8 mouse cellular contexts compared by ENCODE assay signal in genomic region chr3:69597816-69598215, GRCm38 (mm10). TPM values are rescaled to one million over a fixed set of nuclear protein-coding genes. Genes with fewer than 3 reads are reported as not detected.
DNase-seq lines count a peak whose midpoint lies in the region; ATAC-seq and TF ChIP-seq lines count a peak whose summit lies in the region.

No protein-coding gene starts in this region.

- intact Hi-C loops in gastrocnemius, postnatal 14 days (cut with DNase I; ENCODE audit: low total_unique reads), result loop anchor here (5.0 kb wide), 1 partner anchor 104 kb away; no protein-coding TSS in a partner anchor

- H3K4me1 ChIP-seq in kidney, postnatal 0 days (replicated peaks; ENCODE audit: insufficient read depth, low read length), result no peaks in the 10 kb centered on the region
- peaks cover 8% of the 10 kb centered on the region for H3K4me1 ChIP-seq in embryonic facial prominence, embryonic 12.5 days
- H3K4me1 ChIP-seq in intestine, embryonic 14.5 days (replicated peaks; ENCODE audit: control insufficient read depth, insufficient read depth, low read length), result peaks cover 4% of the 10 kb centered on the region; the same call in 1 of the 2 replicates
- peaks cover 24% of the 10 kb centered on the region for H3K4me1 ChIP-seq in neural tube, embryonic 13.5 days (replicated peaks)

- H3K36me3 ChIP-seq in kidney, postnatal 0 days (ENCODE audit: insufficient read depth, low read length), result no peaks in the 10 kb centered on the region
- no peaks in the 10 kb centered on the region for H3K36me3 ChIP-seq in embryonic facial prominence, embryonic 12.5 days
- no peaks in the 10 kb centered on the region for H3K36me3 ChIP-seq in intestine, embryonic 14.5 days (ENCODE audit: control insufficient read depth, insufficient read depth, low read length)
- H3K36me3 ChIP-seq in neural tube, embryonic 13.5 days, result no peaks in the 10 kb centered on the region

- peak overlapping the region; percentile 87 for H3K9ac ChIP-seq in kidney, postnatal 0 days (ENCODE audit: low read depth, low read length)
- peak overlapping the region; percentile 88 for H3K9ac ChIP-seq in embryonic facial prominence, embryonic 12.5 days
- peak overlapping the region; percentile 77 for H3K9ac ChIP-seq in intestine, embryonic 14.5 days (ENCODE audit: low read length)
- peak overlapping the region; percentile 88 for H3K9ac ChIP-seq in neural tube, embryonic 13.5 days

- H3K9me3 ChIP-seq in kidney, postnatal 0 days (replicated peaks; ENCODE audit: low read length), result no peaks in the 10 kb centered on the region
- H3K9me3 ChIP-seq in embryonic facial prominence, embryonic 12.5 days, result no peaks in the 10 kb centered on the region
- no peaks in the 10 kb centered on the region for H3K9me3 ChIP-seq in intestine, embryonic 14.5 days (ENCODE audit: control insufficient read depth, low read length)
- no peaks in the 10 kb centered on the region for H3K9me3 ChIP-seq in neural tube, embryonic 13.5 days

- DNase-seq in kidney, postnatal 0 days (ENCODE audit: low spot score), result no peak
- DNase-seq in kidney, postnatal 36 days, result no peak
- DNase-seq in intestine, embryonic 14.5 days (ENCODE audit: low spot score), result no peak
- DNase-seq in thymus, adult 18-20 months, result no peak
- no peak for DNase-seq in gastrocnemius, postnatal 14 days
- DNase-seq in frontal cortex, postnatal 25 days (ENCODE audit: low spot score in 2 of 2), result no peak

- peak overlapping the region; percentile 69 for H3K4me3 ChIP-seq in kidney, postnatal 0 days (replicated peaks; ENCODE audit: low read depth, low read length)
- peak overlapping the region; percentile 71 for H3K4me3 ChIP-seq in embryonic facial prominence, embryonic 12.5 days
- H3K4me3 ChIP-seq in intestine, embryonic 14.5 days (ENCODE audit: low read depth, low read length), result peak overlapping the region; percentile 80
- H3K4me3 ChIP-seq in neural tube, embryonic 13.5 days, result peak overlapping the region; percentile 76

- no peaks in the 10 kb centered on the region for H3K27me3 ChIP-seq in kidney, postnatal 0 days (ENCODE audit: insufficient read depth, low read length)
- H3K27me3 ChIP-seq in embryonic facial prominence, embryonic 12.5 days, result no peaks in the 10 kb centered on the region
- no peaks in the 10 kb centered on the region for H3K27me3 ChIP-seq in intestine, embryonic 14.5 days (replicated peaks; ENCODE audit: control insufficient read depth, insufficient read depth, low read length)
- H3K27me3 ChIP-seq in neural tube, embryonic 13.5 days, result no peaks in the 10 kb centered on the region

- no peak for TF ChIP-seq CTCF in kidney, postnatal 0 days (IDR thresholded peaks at IDR 0.05; ENCODE audit: low read depth)

- peak overlapping the region; percentile 95 for H3K4me2 ChIP-seq in kidney, postnatal 0 days (ENCODE audit: low read length)
- H3K4me2 ChIP-seq in embryonic facial prominence, embryonic 12.5 days (replicated peaks), result peak overlapping the region; percentile 78
- H3K4me2 ChIP-seq in intestine, embryonic 14.5 days (ENCODE audit: low read length), result peak overlapping the region; percentile 74
- peak overlapping the region; percentile 67 for H3K4me2 ChIP-seq in neural tube, embryonic 13.5 days

- H3K27ac ChIP-seq in kidney, postnatal 0 days, result no peak overlapping the region
- H3K27ac ChIP-seq in embryonic facial prominence, embryonic 12.5 days, result no peak overlapping the region
- H3K27ac ChIP-seq in intestine, embryonic 14.5 days (ENCODE audit: low read depth), result peak overlapping the region; percentile 69; the same call in 1 of the 2 replicates
- peak overlapping the region; percentile 83 for H3K27ac ChIP-seq in neural tube, embryonic 13.5 days (replicated peaks)

- 12% methylated on average over 7 of the region's 7 CpGs for WGBS in kidney, postnatal 0 days
- 9% methylated on average over 7 of the region's 7 CpGs for WGBS in embryonic facial prominence, embryonic 12.5 days
- 16% methylated on average over 7 of the region's 7 CpGs for WGBS in intestine, embryonic 14.5 days
- 4% methylated on average over 7 of the region's 7 CpGs for WGBS in neural tube, embryonic 13.5 days

- no peak for ATAC-seq in kidney, postnatal 0 days (replicated peaks; ENCODE audit: low FRiP score, low read depth)
- no peak for ATAC-seq in embryonic facial prominence, embryonic 12.5 days (ENCODE audit: insufficient number of reproducible peaks, insufficient read depth, low FRiP score, low TSS enrichment)
- ATAC-seq in intestine, embryonic 14.5 days (replicated peaks; ENCODE audit: low FRiP score, low TSS enrichment, low read depth), result no peak
- ATAC-seq in neural tube, embryonic 13.5 days (ENCODE audit: low read depth), result no peak

RNA-seq across cellular contexts. Expression of gene B3galnt1, which starts 0.9 kb away (rescaled TPM):
- polyA plus RNA-seq in kidney, postnatal 0 days (2015; fragmentation: Nextera tagmentation; extraction: Ambion mirVana), result 31.4 and 33.9 TPM in 2 replicates
- 39.0 and 40.1 TPM in 2 replicates for polyA plus RNA-seq in embryonic facial prominence, embryonic 12.5 days (2016; fragmentation: Nextera tagmentation; extraction: Ambion mirVana)
- 36.5 and 43.6 TPM in 2 replicates for polyA plus RNA-seq in intestine, embryonic 14.5 days (2014; fragmentation: Nextera tagmentation; extraction: Ambion mirVana)
- polyA plus RNA-seq in neural tube, embryonic 13.5 days (2015; fragmentation: Nextera tagmentation; extraction: Ambion mirVana), result 76.0 and 82.6 TPM in 2 replicates
- 1 to 10 TPM; 3.7 to 6.7 TPM for total RNA-seq in gastrocnemius, postnatal 14 days (2021)

Comparison
In these comparisons a context has a peak if more than half of its experiments do, and no peak if none do; other contexts are left out.
1. H3K27ac ChIP-seq: peak in intestine, embryonic 14.5 days (single experiment) and neural tube, embryonic 13.5 days (single experiment); none in kidney, postnatal 0 days (single experiment) and embryonic facial prominence, embryonic 12.5 days (single experiment).
2. Peak in every context shown above with its lines, with median percentiles within 50 percentile points of each other: H3K4me2 ChIP-seq, H3K4me3 ChIP-seq and H3K9ac ChIP-seq.